Mouse (Mus musculus) liver, embryonic 14.5 days (tissue): ENCODE results near the gene Rock2.

Experiments
- CTCF ChIP-seq: IDR thresholded peaks from 2 replicates; pipeline ENCODE4 v1.5.1; 2016; ENCODE audit warnings: antibody characterized with exemption, low read depth, control low read depth
- EP300 ChIP-seq: IDR thresholded peaks from 2 replicates; pipeline ENCODE4 v1.6.1; 2016; ENCODE audit warnings: antibody characterized with exemption, low read depth

DNA sequence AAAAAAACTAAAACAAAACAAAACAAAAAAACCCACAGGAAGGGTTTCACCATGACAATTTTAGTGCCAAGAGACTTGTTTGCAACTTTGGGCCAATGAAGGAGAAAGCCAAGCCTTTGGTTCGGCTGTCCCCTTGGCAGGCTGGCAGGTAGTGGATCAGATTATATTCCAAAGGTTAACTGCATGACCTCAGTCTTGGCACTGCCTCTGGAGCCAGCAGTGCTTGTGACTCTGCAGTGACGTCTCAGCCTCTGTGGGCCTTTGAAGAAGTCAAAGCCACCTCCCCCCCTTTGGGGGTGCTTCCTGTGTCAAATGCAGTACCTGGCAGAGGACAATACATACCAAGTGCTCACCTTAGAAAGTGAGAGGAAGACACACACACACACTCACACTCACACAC, 20.6 kb upstream of the Rock2 start:
- TF ChIP-seq CTCF (no peak), EP300 (no peak)
